Mouse (Mus musculus): ENCODE results near the gene Nxn.

Gene Nxn

DNA sequence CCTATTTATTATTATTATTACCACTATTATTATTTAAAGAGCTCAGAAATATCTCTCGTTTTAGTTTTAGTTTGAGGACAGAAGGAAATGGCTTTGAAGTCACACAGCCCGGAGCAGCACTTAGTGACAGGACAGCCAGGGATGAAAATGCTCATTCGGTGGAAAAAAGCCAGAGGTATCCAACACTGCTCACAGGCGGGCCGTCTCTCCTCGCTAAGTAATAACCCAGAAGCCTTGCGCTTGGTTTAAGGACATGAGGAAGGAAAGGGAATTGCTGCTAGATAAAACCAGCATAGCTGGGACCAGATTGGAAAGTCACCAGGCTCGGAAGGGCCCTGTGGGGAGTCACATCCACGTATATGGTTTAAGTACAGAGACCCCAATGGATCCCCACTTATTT lies 35.3 kb downstream of the Nxn start:
- no peak for DNase-seq (ENCODE audit: extremely low read depth, low read depth)

DNA sequence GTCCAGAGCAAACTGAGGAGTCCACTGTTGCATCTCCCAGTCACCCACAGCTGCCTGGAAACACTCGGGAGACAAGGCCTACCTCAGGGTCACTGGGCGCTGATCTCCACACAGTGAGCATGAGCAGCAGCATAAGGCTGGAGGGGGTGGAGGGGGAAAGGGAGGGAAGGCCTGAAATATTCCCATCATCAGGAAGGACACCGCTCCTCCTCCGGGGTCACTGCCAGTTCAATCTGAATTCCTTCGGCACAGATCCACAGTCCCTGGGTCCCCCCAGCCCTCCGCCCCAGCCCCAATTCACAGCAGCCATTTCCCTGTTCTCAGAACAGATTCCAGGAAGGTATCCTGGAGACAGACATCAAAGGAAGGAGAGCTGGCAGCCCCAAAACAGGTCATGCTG lies 35.8 kb downstream of the Nxn start:
- DNase-seq (ENCODE audit: extremely low read depth, low read depth) = no peak

DNA sequence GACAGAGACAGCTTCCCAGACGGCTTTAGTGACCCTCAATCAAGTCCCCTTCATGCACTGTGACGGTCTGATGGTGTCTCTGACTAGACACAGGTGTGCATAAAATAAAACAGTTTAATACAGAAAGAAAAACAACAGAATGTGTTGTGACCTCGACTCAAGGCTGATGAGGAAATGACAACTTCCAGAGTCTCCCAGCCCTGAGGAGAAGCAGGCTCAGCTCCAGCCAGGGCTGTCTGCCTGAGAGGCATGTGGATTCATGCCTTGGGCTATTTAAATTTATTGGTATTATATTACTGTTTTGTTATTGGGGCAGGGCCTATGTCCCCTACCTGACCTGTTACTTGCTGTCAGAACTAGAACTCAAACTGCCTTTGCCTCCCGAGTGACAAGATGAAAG lies 37.5 kb downstream of the Nxn start:
- no peak for DNase-seq (ENCODE audit: extremely low read depth, low read depth)

DNA sequence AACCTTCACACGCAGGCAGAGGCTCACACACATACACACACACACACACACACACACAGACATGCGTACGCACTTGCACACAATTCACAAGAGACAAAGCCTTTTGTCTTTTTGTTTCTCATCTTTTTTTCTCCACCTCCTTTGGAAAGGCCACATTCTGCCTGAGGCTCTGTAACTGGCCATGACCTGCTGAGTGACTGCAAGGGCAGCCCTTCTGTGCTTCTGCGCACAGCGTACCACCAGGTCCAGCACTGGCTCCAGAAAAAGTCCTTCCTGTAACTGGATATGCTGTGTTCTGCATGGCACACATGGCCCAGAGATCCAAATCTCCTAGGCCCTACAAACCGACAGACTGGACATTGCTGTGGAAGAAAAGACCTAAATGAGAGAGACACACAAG lies 38.7 kb downstream of the Nxn start:
- DNase-seq (ENCODE audit: extremely low read depth, low read depth) = no peak

DNA sequence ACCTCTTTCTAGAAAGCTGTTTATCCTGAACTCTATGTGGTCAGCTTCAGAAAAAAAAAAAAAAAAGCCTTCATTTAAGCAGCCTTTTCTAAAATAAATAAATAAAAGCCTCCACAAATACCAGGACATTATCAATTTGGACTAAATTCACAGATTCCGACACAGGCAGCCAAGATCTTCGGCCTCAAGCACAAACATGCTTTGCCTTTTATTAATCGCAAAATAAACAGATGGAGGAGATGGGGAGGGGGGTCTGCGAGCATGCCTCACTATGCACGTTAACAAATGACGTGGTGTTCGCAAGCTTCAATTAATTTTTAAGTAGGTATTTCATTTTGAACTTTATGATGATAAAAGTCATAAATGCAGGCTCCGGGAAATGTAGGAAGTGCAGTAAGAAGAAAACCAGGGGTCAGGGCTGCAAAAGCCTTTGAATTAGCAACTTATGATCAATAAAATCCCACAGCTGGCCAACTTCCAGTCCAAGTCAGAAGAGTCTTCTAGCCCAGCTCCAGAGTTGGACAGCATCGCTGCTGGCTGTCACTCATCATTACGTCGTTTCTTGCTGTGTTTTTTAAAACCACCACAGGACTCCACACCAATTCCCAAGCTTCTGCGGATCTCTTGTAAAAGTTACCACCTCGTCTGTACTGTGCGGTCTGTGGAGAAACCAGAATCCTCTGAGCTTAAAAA lies 40.2 kb downstream of the Nxn start:
- DNase-seq (ENCODE audit: extremely low read depth, low read depth) = no peak

DNA sequence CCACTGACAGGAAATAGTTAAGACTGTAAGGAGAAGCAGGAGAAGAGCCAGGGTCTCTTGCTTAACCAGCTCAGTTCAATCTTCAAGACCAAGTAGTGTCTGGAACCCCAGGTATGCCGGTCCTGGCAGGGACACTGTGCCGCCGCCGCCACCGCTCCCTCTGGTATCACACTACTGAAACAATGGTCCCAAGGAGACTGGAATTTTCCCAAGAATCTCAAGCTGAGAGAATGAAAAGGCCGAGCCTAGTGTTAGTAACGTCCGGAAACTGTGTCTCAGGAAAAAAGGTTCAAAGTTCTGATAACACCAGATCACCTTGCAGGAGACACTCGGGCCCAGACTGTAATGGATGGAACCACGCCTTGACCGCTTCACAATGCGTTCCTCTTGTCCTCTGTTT lies 41.5 kb downstream of the Nxn start:
- no peak for DNase-seq (ENCODE audit: extremely low read depth, low read depth)

DNA sequence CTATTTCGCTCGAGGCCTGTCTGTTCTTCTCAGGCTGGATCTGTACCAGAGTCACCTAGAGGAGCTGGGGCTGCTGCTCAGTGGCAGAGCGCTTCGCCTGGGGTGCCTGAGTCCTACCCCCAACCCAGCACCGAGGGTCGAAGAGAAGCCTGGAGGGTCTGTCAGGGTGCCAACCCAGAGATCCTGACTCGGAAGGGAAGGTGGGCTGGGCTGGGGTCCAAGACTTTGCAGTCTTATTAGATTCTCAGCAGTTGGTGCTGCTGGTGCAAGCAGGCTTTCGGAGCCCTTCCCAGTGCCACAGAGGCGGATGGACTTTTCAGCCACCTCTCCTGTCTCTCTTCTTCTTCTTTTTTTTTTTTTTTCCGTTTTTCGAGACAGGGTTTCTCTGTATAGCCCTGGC lies 42.8 kb downstream of the Nxn start:
- DNase-seq (ENCODE audit: extremely low read depth, low read depth) = no peak

DNA sequence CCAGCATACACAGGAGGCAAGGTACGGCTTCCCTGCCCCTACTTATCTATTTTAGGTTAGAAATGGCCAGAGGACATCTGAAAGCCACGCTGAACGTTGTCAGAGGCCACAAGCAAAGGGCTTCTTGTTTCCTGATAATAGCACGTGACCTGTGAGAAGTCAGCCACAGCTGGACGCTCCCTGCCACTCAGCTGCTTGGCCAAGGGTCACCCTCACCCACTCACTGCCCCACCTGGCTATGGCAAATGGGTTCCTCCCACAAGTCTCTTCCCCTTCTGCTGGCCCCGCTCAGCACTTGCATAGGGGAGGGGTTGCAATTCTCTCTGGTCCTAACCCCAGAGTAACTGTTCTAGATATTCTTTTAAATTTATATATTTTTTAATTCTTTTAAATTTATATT lies 43.5 kb downstream of the Nxn start:
- no peak for DNase-seq (ENCODE audit: extremely low read depth, low read depth)

DNA sequence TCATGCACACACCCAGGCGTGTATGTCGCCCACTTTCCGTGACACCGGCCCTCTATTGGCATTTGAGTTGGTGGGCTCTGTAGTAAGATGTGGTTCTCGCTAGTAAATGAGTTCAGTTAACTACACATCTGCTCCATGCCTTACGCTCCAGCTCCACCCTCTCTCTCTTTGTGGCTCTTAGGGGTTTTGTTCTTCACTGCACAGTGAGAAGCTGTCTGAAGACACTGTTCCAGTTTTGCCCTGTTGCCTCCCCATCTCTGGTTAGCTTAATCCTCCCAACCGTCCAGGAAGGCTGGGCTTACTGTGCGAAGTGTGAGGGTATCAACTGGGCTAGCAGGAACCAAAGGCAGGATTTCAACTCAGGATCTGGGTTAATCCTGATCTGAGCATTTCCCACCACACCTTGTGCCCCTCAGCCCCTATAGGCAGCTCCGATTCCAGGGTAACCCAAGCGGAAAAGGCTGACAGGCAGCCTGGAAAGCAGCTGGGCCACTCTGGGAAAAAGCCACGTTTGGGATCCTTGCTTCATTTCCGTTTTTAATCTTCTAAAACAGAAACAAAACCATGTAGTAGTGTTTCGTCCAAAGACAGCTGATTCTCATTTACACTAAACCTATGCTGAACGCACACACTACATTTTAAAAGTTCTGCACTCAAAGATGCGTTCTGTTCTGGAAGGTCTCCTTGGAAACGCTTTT lies 45.9 kb downstream of the Nxn start:
- DNase-seq (ENCODE audit: extremely low read depth, low read depth) = no peak

DNA sequence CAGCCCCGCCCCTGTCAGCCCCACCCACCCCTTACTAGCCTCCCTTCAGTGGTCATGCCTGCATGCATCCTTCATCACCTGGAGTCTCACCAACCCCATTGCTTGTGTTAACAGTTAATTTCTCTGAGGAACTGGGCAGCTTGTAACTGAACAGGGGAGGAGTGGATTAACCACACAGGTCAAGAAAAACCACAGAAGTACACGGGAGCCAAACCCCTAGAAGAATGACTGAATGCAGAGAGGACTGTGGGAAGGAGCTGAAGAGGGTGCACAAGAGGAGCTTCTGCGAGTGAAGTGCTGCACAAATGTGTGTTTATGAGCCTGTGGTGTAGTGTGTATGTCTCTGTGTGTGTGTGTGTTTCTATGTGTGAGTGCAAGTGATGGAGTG lies 47.3 kb downstream of the Nxn start:
- no peak for DNase-seq (ENCODE audit: extremely low read depth, low read depth)

DNA sequence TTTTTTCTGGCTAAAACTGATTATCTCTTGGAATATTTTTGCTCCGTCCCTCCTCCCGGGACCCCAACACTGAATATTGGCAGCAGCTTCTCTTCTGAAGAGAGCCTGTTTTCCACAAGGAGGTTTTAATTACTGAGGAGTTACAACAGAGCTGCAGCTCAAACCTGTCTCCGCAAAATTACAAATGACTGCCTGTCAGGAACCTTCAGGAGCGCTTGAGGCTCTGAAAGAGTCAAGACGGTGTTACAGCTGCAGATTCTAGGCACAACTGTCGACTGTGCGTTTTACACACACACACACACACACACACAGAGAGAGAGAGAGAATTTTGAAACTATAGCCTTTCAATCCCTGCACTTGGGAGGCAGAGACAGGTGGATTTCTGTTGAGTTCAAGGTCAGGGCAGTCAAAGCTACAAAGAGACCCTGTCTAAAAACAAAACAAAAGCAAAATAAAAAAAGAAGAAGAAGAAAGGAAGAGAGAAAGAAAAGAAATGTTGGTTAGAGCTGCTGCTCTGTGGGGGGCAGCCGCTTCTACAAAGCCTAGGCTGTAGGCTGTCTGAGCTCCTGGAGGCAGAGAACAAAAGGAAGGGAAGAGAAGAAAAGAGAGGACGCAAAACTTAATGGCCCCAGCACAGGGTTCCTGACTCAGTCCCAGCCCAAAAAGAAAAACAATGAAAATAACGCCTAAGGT lies 47.9 kb downstream of the Nxn start:
- DNase-seq (ENCODE audit: extremely low read depth, low read depth) = no peak

DNA sequence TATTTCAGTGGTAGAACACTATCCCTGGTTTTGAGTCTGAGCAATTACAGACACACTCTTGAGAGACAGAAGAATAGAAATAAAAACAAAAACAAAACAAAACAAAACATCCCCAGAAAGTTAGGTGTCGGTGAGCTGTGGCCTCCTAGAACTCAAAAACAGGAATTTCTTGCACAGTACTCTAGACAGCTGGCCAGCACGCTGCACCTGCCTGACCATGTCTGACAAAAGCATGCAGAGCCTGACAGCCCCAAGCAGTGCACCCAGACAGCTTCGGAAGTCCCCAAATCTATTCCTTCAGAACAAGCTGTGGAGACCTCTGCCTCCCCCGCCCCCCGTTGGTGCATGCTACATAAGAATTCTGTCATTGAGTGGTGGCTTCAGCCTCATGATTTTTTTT lies 49.1 kb downstream of the Nxn start:
- no peak for DNase-seq (ENCODE audit: extremely low read depth, low read depth)

DNA sequence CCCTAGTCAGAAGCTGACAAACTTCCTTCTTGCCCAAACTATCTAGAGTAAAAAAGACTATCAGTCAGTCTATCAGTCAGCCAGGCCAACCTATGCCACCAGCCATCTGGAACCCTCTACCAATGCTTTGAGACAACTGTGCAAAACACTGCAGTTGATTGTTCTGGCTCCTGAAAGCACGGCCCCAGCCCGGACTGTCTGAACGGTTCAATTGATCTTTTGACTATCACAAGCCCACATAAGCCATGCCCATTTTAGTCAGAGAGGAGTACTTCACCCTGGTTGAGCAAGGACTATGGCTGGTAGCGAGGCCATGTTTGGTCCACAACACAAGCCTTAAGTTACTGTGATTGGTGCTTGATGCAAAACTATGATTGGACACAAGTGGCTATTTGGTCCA lies 51.4 kb downstream of the Nxn start:
- no peak for DNase-seq (ENCODE audit: extremely low read depth, low read depth)

DNA sequence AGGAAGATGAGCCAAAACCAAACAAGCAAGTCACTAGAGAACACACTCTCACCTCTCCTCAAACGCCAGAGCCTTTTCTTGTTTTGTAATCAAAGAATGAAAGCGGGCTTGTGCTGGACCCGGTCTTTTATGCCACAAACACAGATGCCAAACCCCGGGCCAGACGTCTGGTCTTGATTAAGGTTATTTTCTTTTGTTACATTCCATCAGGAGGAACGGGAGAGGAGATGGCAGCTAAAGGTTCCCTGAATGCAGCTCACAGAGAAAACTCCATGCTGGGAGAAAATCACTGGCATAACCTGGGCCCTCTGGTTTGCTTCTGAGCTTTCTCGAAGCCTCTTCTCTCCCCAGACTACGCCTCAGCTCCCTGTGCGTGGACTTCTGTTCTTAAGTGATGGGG lies 55.9 kb downstream of the Nxn start:
- DNase-seq (ENCODE audit: extremely low read depth, low read depth) = no peak

DNA sequence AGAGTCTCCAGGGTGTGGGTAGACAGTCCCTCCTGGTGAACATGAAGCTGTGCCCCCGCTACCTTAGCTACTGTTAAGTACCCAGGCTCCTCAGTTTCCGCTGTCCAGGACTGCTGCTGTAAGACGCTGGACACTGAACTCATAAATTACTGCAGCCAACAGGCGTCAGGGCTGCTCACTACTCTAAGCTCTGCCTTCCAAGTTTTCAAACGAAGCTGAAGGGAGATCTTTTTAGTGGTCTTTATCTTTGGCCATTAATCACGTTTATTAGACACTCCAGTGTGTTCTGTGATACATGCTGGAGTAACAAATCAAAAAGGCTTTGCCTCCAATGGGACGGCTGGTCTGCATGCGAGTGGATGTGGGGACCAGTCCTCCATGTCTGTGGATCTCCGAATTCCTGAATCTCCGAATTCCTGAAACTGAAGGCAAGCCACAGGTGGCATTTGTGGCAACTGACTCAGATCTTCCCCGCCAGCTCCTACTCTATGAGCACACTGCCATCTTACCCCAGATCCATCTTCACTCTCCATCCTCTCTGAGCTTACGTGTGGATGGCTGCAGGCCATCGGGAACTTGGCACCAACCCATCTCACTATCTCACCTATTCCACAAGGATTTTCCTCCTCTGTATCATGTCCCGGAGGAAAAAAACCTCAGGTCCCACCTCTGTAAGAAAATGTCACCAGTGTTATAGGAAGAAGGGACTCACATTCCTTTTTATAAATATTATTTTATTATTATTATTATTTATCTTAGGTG lies 56.9 kb downstream of the Nxn start:
- no peak for DNase-seq (ENCODE audit: extremely low read depth, low read depth)

DNA sequence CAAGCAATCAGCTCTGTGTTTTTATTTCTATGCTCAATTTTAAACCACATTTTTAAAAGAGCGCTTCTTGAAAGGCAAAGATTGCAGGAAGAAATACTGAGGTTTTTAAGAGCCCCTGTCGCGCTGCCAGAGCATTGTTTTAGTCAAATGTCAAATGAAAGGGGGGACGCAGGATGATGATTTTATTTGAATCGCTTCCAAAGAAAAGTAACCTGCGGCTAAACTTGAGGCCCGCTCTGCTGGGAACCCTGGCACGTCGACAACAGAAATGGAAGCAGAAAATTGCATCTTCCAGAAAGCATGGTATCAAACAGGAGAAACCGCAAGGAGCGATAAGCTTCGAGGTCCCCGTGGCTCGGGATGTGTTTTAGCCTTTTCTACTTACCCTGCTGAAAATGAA lies 57.8 kb downstream of the Nxn start:
- no peak for DNase-seq (ENCODE audit: extremely low read depth, low read depth)

DNA sequence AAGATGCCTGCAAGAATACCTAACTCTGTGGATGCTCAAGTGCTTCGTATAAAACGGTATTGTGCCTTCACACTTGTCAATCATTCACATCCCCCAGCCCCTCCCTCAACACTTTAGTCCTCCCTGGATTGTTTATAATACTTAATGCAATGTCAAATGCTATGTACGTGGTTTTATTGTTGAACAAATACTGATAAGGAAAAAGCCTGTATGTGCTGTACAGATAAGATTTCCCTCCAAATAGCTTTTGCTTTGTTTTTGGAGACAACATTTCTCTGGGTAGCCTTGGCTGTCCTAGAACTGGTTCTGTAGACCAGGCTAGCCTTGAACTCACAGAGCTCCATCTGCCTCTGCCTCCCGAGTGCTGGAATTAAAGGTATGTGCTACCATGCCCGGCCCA lies 59.1 kb downstream of the Nxn start:
- no peak for DNase-seq (ENCODE audit: extremely low read depth, low read depth)

DNA sequence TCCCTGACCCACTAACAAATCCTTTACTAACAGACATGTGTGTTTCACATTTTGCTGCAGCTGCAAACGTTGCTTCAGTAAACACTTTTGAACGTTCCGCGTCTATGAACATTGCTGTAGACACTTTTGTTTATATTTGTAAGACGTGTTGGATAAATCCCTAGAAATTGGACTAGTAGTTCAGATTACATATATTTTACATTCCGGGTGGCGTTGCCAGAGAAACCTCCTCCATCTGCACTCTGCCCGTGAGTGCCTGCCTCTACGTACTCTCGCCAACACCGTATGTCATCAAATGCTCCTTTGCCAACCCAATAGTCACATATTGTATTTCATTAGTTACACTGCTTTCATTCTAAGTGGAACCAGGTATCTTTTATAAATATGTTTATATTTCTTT lies 59.8 kb downstream of the Nxn start:
- no peak for DNase-seq (ENCODE audit: extremely low read depth, low read depth)

DNA sequence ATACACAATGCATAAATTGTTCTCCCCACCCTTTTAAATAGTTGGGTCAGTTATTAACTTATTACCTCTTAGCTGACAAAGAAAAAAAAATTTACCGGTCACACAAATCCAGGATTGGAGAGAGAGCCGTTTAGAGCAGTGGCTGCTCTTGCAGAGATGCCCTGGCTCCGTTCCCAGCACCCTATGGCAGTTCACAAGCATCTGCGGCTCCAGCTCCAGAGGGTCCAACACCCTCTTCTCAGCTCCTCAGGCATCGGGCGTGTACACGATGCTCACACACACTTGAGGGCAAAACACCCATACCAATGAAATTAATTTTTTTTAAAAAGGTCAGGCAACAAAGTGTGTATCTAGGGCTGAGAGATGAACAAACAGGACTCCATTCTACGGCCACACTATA lies 60.3 kb downstream of the Nxn start:
- DNase-seq (ENCODE audit: extremely low read depth, low read depth) = no peak

DNA sequence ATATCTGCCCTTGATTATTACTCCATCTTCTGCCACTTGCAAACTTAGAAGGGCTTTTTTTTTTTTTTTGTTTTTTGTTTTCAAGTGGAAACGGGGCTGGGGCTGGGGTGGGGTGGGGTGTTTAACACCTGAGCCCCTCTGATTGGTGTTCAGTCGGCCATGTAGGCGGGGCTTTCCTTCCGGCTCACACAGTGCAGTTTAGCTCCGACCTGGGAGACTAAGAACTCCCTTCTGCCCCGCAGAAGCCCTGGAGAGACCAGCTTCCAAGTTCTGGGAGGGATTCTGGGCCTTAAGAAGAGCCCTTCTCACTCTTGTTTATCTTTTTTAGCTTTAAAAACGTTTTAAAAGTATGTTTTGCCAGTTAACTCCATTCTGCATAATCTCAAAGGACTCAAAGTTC lies 61.2 kb downstream of the Nxn start:
- DNase-seq (ENCODE audit: extremely low read depth, low read depth) = no peak

DNA sequence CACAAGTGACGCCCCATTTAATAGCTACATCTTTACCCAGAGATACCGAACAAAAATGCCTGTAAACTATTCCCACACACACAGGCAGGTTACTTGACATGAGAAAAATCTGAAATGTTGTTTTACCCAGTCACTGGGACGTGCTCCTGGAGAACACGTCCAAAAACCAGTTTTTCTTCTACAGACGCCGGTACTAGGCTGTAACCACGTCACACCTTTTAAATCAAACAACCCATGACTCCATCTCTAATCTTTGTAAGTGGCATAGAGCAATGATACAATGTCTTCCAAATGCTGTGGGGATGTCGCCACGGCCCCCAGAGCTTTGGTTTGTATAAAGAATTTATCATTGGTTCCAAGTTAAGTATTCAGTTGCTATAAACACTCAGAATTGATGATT lies 61.7 kb downstream of the Nxn start:
- DNase-seq (ENCODE audit: extremely low read depth, low read depth) = no peak

DNA sequence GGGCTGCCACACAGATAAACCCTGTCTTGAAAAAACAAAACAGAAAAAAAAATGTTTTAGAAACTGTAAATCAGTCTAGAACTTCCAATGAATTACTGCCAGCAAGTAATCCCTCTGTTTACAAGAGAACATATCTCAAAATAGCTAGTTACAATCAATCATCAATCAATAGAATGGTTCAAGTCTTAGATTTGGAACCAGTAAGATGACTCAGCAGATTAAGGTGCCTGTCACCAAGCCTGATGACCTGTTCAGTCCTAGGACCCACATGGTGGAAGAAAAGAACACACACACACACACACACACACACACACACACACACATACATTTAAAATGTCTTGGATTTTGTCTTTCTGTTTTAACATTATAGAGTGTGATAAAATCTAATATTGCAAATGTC lies 62.7 kb downstream of the Nxn start:
- DNase-seq (ENCODE audit: extremely low read depth, low read depth) = no peak

Data from MEL-GATA-1-ER (cell line).